Mouse (Mus musculus): ENCODE data around the gene Stk4. TPM values are rescaled to one million over a fixed set of nuclear protein-coding genes. Genes with fewer than 3 reads are reported as not detected.

The Stk4 gene
- polyA plus RNA-seq, 1 experiment: 14.8 TPM

DNA sequence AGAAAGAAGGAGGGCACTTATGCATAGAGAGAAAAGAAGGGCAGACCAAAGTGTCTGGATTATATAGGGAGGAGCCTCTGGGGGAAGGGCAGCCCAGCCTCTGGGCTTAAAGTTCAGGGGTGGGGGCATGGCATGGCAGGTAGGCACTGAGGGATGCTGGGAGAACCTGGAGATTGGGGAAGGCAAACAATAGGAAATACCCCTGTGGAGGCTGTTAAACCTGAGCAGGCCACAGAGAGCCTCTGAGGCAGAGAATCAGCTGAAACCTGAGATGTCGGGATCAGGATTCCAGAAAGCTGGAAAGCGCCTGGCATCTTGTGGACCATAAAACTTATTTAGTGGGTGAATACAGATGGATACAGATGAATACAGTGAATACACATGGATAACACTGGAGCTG is 2.0 kb downstream of the Stk4 start:
- peaks cover 9% of the 10 kb centered on the region for H3K4me1 ChIP-seq (ENCODE audit: control insufficient read depth, insufficient read depth, low read length)

DNA sequence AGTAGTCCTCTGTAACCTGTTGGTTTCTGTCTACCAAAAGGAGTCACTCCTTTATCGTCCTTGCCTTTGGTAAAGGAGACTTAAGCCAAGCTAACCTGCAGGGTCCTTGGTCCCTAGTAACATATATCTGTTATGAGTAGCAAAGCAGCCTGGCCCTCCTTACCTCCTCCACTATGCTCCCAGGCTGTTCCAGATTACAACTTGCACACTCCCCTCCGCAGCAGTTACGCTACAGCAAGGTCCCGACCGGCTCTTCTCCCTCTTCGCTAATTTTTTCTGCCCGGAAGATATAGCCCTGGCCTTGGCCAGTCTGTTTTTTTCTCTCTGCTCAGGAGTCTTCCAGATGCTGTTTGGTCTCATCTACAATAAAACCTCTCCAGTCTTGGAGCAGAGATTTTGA is 3.0 kb downstream of the Stk4 start:
- H3K4me1 ChIP-seq (ENCODE audit: control insufficient read depth, insufficient read depth, low read length): peaks cover 9% of the 10 kb centered on the region
- peak overlapping the region; percentile 73 for H3K4me3 ChIP-seq (ENCODE audit: control insufficient read depth, low read depth, low read length)
- H3K36me3 ChIP-seq (ENCODE audit: control insufficient read depth, insufficient read depth, low read length): no peaks in the 10 kb centered on the region; the same call in 1 of the 2 replicates
- TF ChIP-seq POLR2A (IDR thresholded peaks at IDR 0.05; ENCODE audit: control insufficient read depth, low read depth, low read length): no peak
- peak overlapping the region; percentile 29 for H3K27ac ChIP-seq (ENCODE audit: control insufficient read depth, insufficient read depth, low read depth, low read length)
- no peaks in the 10 kb centered on the region for H3K27me3 ChIP-seq (ENCODE audit: control insufficient read depth, insufficient read depth, low read length)

More for the DNA sequence above, 2.0 kb downstream of the Stk4 start:
- H3K27ac ChIP-seq (ENCODE audit: control insufficient read depth, insufficient read depth, low read depth, low read length): peak overlapping the region; percentile 44
- TF ChIP-seq POLR2A (IDR thresholded peaks at IDR 0.05; ENCODE audit: control insufficient read depth, low read depth, low read length): no peak
- TF ChIP-seq CTCF (IDR thresholded peaks at IDR 0.05; ENCODE audit: control insufficient read depth, insufficient read depth, insufficient replicate concordance, low read depth, low read length): no peak
- peak overlapping the region; percentile 73 for H3K4me3 ChIP-seq (ENCODE audit: control insufficient read depth, low read depth, low read length)
- H3K27me3 ChIP-seq (ENCODE audit: control insufficient read depth, insufficient read depth, low read length): no peaks in the 10 kb centered on the region
- no peaks in the 10 kb centered on the region; the same call in 1 of the 2 replicates for H3K36me3 ChIP-seq (ENCODE audit: control insufficient read depth, insufficient read depth, low read length)

GRCm38 (mm10) chr2:164073918-164074578 is 3.9 kb downstream of the Stk4 start:
- no peaks in the 10 kb centered on the region; the same call in 1 of the 2 replicates for H3K36me3 ChIP-seq (ENCODE audit: control insufficient read depth, insufficient read depth, low read length)
- no peaks in the 10 kb centered on the region for H3K27me3 ChIP-seq (ENCODE audit: control insufficient read depth, insufficient read depth, low read length)
- TF ChIP-seq POLR2A (IDR thresholded peaks at IDR 0.05; ENCODE audit: control insufficient read depth, low read depth, low read length) (peak; percentile 95), CTCF (IDR thresholded peaks at IDR 0.05; ENCODE audit: control insufficient read depth, insufficient read depth, insufficient replicate concordance, low read depth, low read length) (peak; percentile 78)
- peak overlapping the region; percentile 88 for H3K4me3 ChIP-seq (ENCODE audit: control insufficient read depth, low read depth, low read length)
- peaks cover 9% of the 10 kb centered on the region for H3K4me1 ChIP-seq (ENCODE audit: control insufficient read depth, insufficient read depth, low read length)
- H3K27ac ChIP-seq (ENCODE audit: control insufficient read depth, insufficient read depth, low read depth, low read length): peak overlapping the region; percentile 55

DNA sequence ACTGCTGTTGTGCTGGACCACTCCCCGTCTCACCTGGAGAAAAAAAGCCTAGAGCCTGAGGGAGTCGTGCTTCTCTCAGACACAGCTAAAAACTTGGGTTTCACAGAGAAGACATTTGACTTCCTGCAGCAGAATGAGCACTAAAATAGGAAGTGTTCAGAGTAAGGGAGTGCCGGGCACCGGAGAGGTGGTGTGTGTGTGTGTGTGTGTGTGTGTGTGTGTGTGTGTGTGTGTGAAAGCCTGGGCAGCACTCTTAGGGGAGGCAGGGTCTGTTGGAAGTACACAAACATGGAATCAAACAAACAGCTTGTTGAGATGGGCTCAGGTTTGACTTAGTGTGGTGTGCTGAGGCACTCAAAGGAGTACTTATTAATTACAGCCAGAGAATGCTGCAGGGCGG is 5.0 kb downstream of the Stk4 start:
- Histone ChIP-seq H3K4me1 (ENCODE audit: control insufficient read depth, insufficient read depth, low read length) (peaks cover 7% of the 10 kb centered on the region), H3K27me3 (ENCODE audit: control insufficient read depth, insufficient read depth, low read length) (no peaks in the 10 kb centered on the region), H3K4me3 (ENCODE audit: control insufficient read depth, low read depth, low read length) (peak overlapping the region; percentile 88), H3K27ac (ENCODE audit: control insufficient read depth, insufficient read depth, low read depth, low read length) (no peak overlapping the region), H3K36me3 (ENCODE audit: control insufficient read depth, insufficient read depth, low read length) (no peaks in the 10 kb centered on the region)
- no peak for TF ChIP-seq POLR2A (IDR thresholded peaks at IDR 0.05; ENCODE audit: control insufficient read depth, low read depth, low read length)
- TF ChIP-seq CTCF (IDR thresholded peaks at IDR 0.05; ENCODE audit: control insufficient read depth, insufficient read depth, insufficient replicate concordance, low read depth, low read length): no peak

GRCm38 (mm10) chr2:164076874-164077425 is 6.8 kb downstream of the Stk4 start:
- no peak overlapping the region for H3K27ac ChIP-seq (ENCODE audit: control insufficient read depth, insufficient read depth, low read depth, low read length)
- peaks cover 1% of the 10 kb centered on the region for H3K36me3 ChIP-seq (ENCODE audit: control insufficient read depth, insufficient read depth, low read length)
- H3K4me3 ChIP-seq (ENCODE audit: control insufficient read depth, low read depth, low read length): no peak overlapping the region
- TF ChIP-seq POLR2A (IDR thresholded peaks at IDR 0.05; ENCODE audit: control insufficient read depth, low read depth, low read length): no peak
- TF ChIP-seq CTCF (IDR thresholded peaks at IDR 0.05; ENCODE audit: control insufficient read depth, insufficient read depth, insufficient replicate concordance, low read depth, low read length): no peak
- peaks cover 7% of the 10 kb centered on the region for H3K4me1 ChIP-seq (ENCODE audit: control insufficient read depth, insufficient read depth, low read length)
- no peaks in the 10 kb centered on the region for H3K27me3 ChIP-seq (ENCODE audit: control insufficient read depth, insufficient read depth, low read length)

DNA sequence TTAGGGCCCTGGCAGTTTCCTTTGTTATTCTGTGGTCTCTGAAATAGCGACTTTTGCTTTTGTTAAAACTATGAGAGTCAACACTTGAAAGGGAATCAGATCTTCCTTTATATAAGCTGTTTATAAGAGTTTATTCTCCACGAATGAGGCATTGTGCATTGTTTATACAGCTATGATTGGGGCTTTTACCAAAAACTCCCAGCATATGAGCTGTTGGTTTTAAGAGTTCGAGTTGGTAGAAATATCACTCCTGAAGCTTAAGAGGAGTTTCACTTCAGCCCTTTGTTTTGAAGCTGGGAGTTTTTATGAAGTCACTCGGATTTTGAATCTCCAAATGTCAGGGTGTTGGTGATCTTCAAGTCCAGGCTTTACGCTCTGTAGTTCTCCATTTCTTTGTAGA is 7.8 kb downstream of the Stk4 start:
- TF ChIP-seq POLR2A (IDR thresholded peaks at IDR 0.05; ENCODE audit: control insufficient read depth, low read depth, low read length): no peak
- no peak for TF ChIP-seq CTCF (IDR thresholded peaks at IDR 0.05; ENCODE audit: control insufficient read depth, insufficient read depth, insufficient replicate concordance, low read depth, low read length)
- H3K4me3 ChIP-seq (ENCODE audit: control insufficient read depth, low read depth, low read length): no peak overlapping the region
- no peaks in the 10 kb centered on the region for H3K27me3 ChIP-seq (ENCODE audit: control insufficient read depth, insufficient read depth, low read length)
- peaks cover 3% of the 10 kb centered on the region for H3K4me1 ChIP-seq (ENCODE audit: control insufficient read depth, insufficient read depth, low read length)
- H3K36me3 ChIP-seq (ENCODE audit: control insufficient read depth, insufficient read depth, low read length): peaks cover 1% of the 10 kb centered on the region
- no peak overlapping the region for H3K27ac ChIP-seq (ENCODE audit: control insufficient read depth, insufficient read depth, low read depth, low read length)

DNA sequence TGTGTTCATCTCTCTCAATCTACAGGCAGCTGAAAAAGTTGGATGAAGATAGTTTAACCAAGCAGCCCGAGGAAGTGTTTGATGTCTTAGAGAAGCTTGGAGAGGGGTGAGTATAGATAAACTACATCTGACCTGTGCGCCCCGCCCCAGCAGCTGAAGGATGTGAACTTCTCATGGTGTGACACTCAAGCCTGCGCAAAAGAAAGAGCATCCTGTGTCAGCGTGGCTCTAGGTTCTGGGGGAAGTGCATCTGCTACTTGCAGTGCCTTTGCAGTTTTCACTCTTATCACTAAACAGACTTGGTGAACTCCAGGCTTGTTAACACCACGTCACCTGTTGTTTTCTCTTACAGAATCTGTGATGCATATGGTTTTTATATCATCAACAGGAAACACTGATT is 9.4 kb downstream of the Stk4 start:
- H3K4me3 ChIP-seq (ENCODE audit: control insufficient read depth, low read depth, low read length): no peak overlapping the region
- no peak overlapping the region for H3K27ac ChIP-seq (ENCODE audit: control insufficient read depth, insufficient read depth, low read depth, low read length)
- peaks cover 3% of the 10 kb centered on the region for H3K36me3 ChIP-seq (ENCODE audit: control insufficient read depth, insufficient read depth, low read length)
- no peaks in the 10 kb centered on the region for H3K27me3 ChIP-seq (ENCODE audit: control insufficient read depth, insufficient read depth, low read length)
- H3K4me1 ChIP-seq (ENCODE audit: control insufficient read depth, insufficient read depth, low read length): no peaks in the 10 kb centered on the region; the same call in 1 of the 2 replicates
- TF ChIP-seq CTCF (IDR thresholded peaks at IDR 0.05; ENCODE audit: control insufficient read depth, insufficient read depth, insufficient replicate concordance, low read depth, low read length) (no peak), POLR2A (IDR thresholded peaks at IDR 0.05; ENCODE audit: control insufficient read depth, low read depth, low read length) (no peak)

All from testis, adult 2 months (tissue).